In the genomic region with DNA sequence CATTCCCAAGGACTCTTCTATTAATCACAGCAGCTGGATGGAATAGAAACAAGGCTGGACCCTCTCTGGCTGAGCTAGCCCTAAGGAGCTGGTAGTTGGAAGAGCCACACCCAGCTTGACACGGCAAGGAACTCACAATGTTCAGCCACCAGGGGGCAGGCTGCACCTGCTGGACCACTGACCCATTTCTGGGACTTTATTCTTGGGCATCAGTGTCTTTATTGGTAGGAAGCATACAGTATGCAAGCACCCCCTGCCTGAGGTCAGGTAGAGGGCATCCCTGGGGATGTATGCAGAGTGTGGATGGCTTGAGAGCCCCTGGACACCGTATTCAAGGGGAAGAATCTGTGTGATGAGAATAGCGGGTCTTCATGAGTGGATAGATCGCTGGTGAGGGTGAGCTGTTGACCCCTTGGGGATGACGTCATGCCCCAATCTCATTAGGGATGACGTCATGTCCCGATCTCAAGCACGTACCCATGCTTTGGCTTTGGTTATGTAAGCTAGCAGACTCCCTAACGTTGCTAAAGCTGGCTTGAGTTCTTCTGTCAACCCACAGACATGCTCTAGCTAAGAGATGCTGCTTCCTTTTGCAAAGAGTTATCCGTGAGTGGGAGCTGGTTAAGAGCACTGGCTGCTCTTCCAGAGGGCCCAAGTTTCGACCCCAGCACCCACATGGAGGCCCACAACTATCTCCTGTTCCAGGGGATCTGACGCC, we compare ENCODE assay signal across 8 mouse cellular contexts. TPM values are rescaled to one million over a fixed set of nuclear protein-coding genes. Genes with fewer than 3 reads are reported as not detected.
DNase-seq lines count a peak whose midpoint lies in the region; ATAC-seq lines count a peak whose summit lies in the region.

No protein-coding gene starts in this region.

- no peak overlapping the region for H3K9ac ChIP-seq in liver, embryonic 12.5 days
- H3K9ac ChIP-seq in liver, embryonic 11.5 days (ENCODE audit: low read depth, low read length): no peak overlapping the region

- DNase-seq in liver: peak; percentile 75
- DNase-seq in cerebellum, postnatal 10 days: peak; percentile 92 to 95
- DNase-seq in gastrocnemius, postnatal 10 days: peak; percentile 90
- DNase-seq in kidney, postnatal 14 days: peak; percentile 88
- DNase-seq in liver, embryonic 11.5 days (ENCODE audit: low spot score): peak; percentile 79
- DNase-seq in retina, postnatal 7 days (ENCODE audit: low read depth, low spot score): peak; percentile 67
- peak; percentile 76 to 79 for DNase-seq in thymus, postnatal 36 days

- ATAC-seq in liver, embryonic 12.5 days: no peak
- no peak for ATAC-seq in liver, embryonic 11.5 days (replicated peaks; ENCODE audit: low FRiP score)

- no peaks in the 10 kb centered on the region for H3K9me3 ChIP-seq in liver, embryonic 12.5 days (replicated peaks)
- H3K9me3 ChIP-seq in liver, embryonic 11.5 days (ENCODE audit: control insufficient read depth, low read length): no peaks in the 10 kb centered on the region

- H3K27me3 ChIP-seq in liver, embryonic 12.5 days (replicated peaks): peaks cover 20% of the 10 kb centered on the region; the same call in 1 of the 2 replicates
- no peaks in the 10 kb centered on the region; the same call in 1 of the 2 replicates for H3K27me3 ChIP-seq in liver, embryonic 11.5 days (replicated peaks; ENCODE audit: control insufficient read depth, insufficient read depth, low read length)

- H3K27ac ChIP-seq in liver, embryonic 12.5 days: no peak overlapping the region
- H3K27ac ChIP-seq in liver, embryonic 11.5 days (ENCODE audit: low read depth, low read length): no peak overlapping the region

- H3K4me2 ChIP-seq in liver, embryonic 12.5 days: no peak overlapping the region
- no peak overlapping the region for H3K4me2 ChIP-seq in liver, embryonic 11.5 days

- H3K4me3 ChIP-seq in liver, embryonic 12.5 days: no peak overlapping the region
- H3K4me3 ChIP-seq in liver, embryonic 11.5 days (ENCODE audit: low read depth, low read length): no peak overlapping the region

- WGBS in liver, embryonic 12.5 days (ENCODE audit: insufficient replicate concordance): 48% methylated on average over 12 of the region's 12 CpGs
- 42% methylated on average over 12 of the region's 12 CpGs for WGBS in liver, embryonic 11.5 days

- no peaks in the 10 kb centered on the region for H3K36me3 ChIP-seq in liver, embryonic 12.5 days
- H3K36me3 ChIP-seq in liver, embryonic 11.5 days (ENCODE audit: control insufficient read depth, insufficient read depth, low read length): no peaks in the 10 kb centered on the region

- H3K4me1 ChIP-seq in liver, embryonic 12.5 days: peaks cover 13% of the 10 kb centered on the region
- H3K4me1 ChIP-seq in liver, embryonic 11.5 days (replicated peaks; ENCODE audit: control insufficient read depth, insufficient read depth, low read length): peaks cover 6% of the 10 kb centered on the region

RNA-seq across cellular contexts. Expression of a gene that starts 5.3 kb away (rescaled TPM):
- 3.9 and 4.4 TPM in 2 replicates for polyA plus RNA-seq in liver, embryonic 12.5 days (2016; fragmentation: Nextera tagmentation; extraction: Ambion mirVana)
- 10 to 100 TPM; 14.5 to 14.6 TPM for total RNA-seq in gastrocnemius, postnatal 10 days (2021)
- polyA plus RNA-seq in liver, embryonic 11.5 days (2014; fragmentation: Nextera tagmentation; extraction: Ambion mirVana): 8.2 and 8.4 TPM in 2 replicates
